Mouse (Mus musculus) G1E (cell line): ENCODE measurements around the gene Chfr.

Experiments used
- CTCF ChIP-seq: IDR thresholded peaks from 2 replicates; pipeline ENCODE4 v1.5.1; 2012; ENCODE audit warnings: low read depth, low read length, inconsistent platforms, mixed read lengths
- GATA1 ChIP-seq: IDR thresholded peaks from 2 replicates; pipeline ENCODE4 v1.6.1; 2012; ENCODE audit warnings: borderline replicate concordance, low read length, inconsistent platforms, mixed read lengths
- POLR2AphosphoS5 ChIP-seq: IDR thresholded peaks from 2 replicates; pipeline ENCODE4 v1.6.1; 2012; ENCODE audit warnings: low read depth, low read length, inconsistent platforms; ENCODE audit not compliant: insufficient replicate concordance

GRCm38 (mm10) chr5:110177021-110177420, 41.4 kb downstream of the Chfr start:
- TF ChIP-seq CTCF (no peak), POLR2AphosphoS5 (no peak), GATA1 (no peak)
